Mouse (Mus musculus): ENCODE measurements around the gene Rxfp2. TPM values are rescaled to one million over a fixed set of nuclear protein-coding genes. Genes with fewer than 3 reads are reported as not detected.
A peak's percentile ranks its signal among the peaks of the same experiment; 100 is the strongest.

Gene Rxfp2
- polyA plus RNA-seq, 1 experiment from 2014 or later = 0.22 TPM

DNA sequence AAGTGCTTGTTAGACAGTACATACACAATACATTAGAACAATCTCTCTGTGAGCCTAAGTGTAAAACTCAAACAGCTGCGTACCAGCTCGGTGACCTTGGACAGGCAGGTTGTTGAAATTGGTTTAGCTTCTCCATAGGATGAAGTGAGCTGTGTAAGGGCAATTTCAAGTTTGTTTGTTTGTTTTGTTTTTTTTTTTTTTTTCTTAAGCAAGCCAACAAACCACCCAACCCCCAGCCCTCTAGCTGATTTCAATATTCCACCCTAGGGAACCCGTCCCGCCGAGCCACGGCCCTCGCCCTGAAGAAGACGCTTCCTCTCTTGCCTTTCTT, 99.6 kb downstream of the Rxfp2 start:
- peak overlapping the region; percentile 57; the same call in 1 of the 2 replicates for H3K9ac ChIP-seq
- peaks cover 5% of the 10 kb centered on the region; the same call in 1 of the 2 replicates for H3K27me3 ChIP-seq
- no peaks in the 10 kb centered on the region for H3K36me3 ChIP-seq (replicated peaks)
- WGBS = 23% methylated on average over 8 of the region's 8 CpGs
- H3K27ac ChIP-seq = 0 out of 2 replicates have a peak overlapping the region, but pooled peaks have one; percentile 36
- peak overlapping the region; percentile 67 for H3K4me2 ChIP-seq
- H3K4me3 ChIP-seq (replicated peaks) = peak overlapping the region; percentile 75
- peaks cover 15% of the 10 kb centered on the region for H3K4me1 ChIP-seq
- ATAC-seq (ENCODE audit: low FRiP score) = peak; percentile 3; the same call in 1 of the 2 replicates
- no peaks in the 10 kb centered on the region for H3K9me3 ChIP-seq

DNA sequence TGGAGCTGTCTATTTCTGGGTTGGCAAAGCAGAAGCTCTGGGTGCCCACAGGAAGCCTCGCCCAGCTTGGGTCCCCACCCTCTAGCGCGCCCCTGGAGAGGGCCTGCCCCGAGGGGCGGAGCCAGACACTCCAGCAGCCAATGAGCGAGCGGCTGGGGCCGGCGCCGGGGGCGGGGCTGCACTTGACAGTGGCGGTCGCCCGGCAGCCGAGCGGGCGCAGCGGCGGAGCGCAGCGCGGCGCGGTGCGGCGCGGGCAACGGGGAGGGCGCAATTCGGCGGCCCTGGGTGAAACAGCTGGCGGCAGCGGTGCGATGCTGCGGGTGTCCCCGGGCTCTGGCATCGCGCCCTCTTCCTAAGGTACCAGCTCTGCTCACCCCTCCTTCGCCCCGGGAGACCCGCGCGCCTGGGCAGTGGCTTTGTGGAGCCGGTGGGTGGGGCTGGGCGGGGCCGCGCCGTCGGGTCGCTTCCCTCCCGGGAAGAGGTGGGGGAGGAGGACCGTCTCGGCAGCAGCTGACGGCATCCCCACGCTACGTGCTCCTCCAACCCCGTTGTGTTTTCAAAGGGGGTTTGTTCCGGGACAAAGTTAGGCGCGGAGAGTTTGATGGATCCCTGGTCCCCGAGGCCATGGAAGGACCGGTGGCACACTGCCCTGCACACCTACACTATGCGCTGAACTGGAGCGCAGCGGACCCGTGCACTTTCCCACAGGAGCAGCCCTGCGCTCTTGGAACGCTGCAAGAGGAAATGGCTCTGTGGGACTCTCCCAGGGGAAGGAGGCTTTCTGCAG, 100.2 kb downstream of the Rxfp2 start, which contains the start of gene Fry:
TSS of gene Fry (plus strand) at position 191 of the 787 bp plus-strand sequence.
- peak within 1 kb of the TSS; percentile 67 for H3K4me2 ChIP-seq
- ATAC-seq (ENCODE audit: low FRiP score) = peak; percentile 100
- H3K27ac ChIP-seq = 0 out of 2 replicates have a peak within 1 kb of the TSS, but pooled peaks have one; percentile 36
- under 1% methylated on average over 60 of the region's 68 CpGs for WGBS
- H3K9me3 ChIP-seq = no peaks in the 10 kb centered on the region
- H3K4me1 ChIP-seq = peaks cover 15% of the 10 kb centered on the region
- peaks cover 5% of the 10 kb centered on the region; the same call in 1 of the 2 replicates for H3K27me3 ChIP-seq
- H3K9ac ChIP-seq = peak within 1 kb of the TSS; percentile 57
- peak within 1 kb of the TSS; percentile 75 for H3K4me3 ChIP-seq (replicated peaks)
- no peaks in the 10 kb centered on the region for H3K36me3 ChIP-seq (replicated peaks)

DNA sequence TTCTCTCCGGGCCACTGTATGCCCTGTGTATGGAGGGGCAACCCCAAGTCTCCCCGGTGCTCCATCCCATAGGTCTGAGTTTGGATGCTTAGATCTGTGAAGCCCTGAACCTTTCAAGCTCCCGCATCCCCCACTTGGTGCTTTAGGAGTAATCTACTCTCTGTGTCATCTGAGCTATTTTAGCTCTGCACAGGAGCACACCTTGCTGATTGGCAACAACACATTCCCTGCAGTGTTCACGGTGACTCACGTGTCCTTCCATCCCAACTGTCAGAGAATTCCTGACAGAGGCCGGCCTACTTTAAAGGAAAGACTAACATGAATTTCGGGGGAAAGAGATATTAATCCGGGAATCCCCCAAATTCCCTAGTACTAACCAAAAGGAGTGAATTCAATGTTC, 102.2 kb downstream of the Rxfp2 start:
- H3K27ac ChIP-seq = no peak overlapping the region
- peaks cover 8% of the 10 kb centered on the region for H3K4me1 ChIP-seq
- WGBS = 89% methylated on average over 8 of the region's 8 CpGs
- H3K9ac ChIP-seq = no peak overlapping the region
- H3K36me3 ChIP-seq (replicated peaks) = no peaks in the 10 kb centered on the region
- no peak overlapping the region for H3K4me2 ChIP-seq
- H3K9me3 ChIP-seq = no peaks in the 10 kb centered on the region
- no peak for ATAC-seq (ENCODE audit: low FRiP score)
- H3K27me3 ChIP-seq = peaks cover 5% of the 10 kb centered on the region; the same call in 1 of the 2 replicates
- no peak overlapping the region for H3K4me3 ChIP-seq (replicated peaks)

DNA sequence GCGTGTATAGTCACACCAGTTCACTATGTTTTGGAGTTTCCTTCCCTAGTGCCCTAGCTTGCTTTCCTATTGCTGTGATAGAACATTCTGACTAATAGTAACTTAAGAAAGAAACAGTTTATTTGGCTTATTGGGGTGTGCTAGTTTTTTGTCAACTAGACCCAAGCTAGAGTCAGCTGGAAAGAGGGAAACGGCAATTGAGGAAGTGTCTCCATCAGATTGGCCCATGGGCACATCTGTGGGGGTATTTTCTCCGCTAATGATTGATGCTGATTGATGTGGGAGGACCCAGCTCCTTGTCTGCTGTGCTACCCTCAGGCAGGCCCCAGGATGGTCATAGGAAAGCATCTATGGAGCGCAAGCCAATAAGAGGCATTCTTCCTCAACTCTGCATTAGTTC, 103.6 kb downstream of the Rxfp2 start:
- Histone ChIP-seq H3K4me2 (no peak overlapping the region), H3K36me3 (replicated peaks) (no peaks in the 10 kb centered on the region), H3K27ac (no peak overlapping the region), H3K27me3 (peaks cover 5% of the 10 kb centered on the region; the same call in 1 of the 2 replicates), H3K4me1 (peaks cover 4% of the 10 kb centered on the region; the same call in 1 of the 2 replicates), H3K9me3 (no peaks in the 10 kb centered on the region), H3K9ac (no peak overlapping the region), H3K4me3 (replicated peaks) (no peak overlapping the region)
- ATAC-seq (ENCODE audit: low FRiP score) = no peak
- 87% methylated on average over 4 of the region's 4 CpGs for whole genome bisulfite sequencing

DNA sequence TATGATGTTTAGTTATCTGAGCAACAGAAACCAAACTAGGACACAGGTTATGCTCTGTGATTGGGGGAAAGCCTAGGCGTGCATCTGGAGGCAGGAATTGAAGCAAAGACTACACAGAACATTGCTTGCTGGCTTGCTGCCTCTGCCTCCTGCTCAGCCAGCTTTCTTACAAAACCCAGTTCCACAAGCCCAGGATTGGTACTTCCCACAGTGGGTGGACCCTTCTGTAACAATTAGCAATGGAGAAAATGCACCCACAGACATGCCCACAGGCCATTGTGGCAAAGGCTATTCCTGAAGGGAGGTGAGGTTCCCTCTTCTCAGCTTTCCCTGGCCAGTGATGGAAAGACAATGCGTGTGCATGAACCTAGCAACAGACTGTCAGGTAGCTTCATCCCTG, 104.1 kb downstream of the Rxfp2 start:
- Histone ChIP-seq H3K4me3 (replicated peaks) (no peak overlapping the region), H3K36me3 (replicated peaks) (no peaks in the 10 kb centered on the region), H3K4me2 (no peak overlapping the region), H3K4me1 (peaks cover 4% of the 10 kb centered on the region; the same call in 1 of the 2 replicates), H3K9me3 (no peaks in the 10 kb centered on the region), H3K9ac (no peak overlapping the region), H3K27ac (no peak overlapping the region), H3K27me3 (peaks cover 5% of the 10 kb centered on the region; the same call in 1 of the 2 replicates)
- 85% methylated on average over 2 of the region's 2 CpGs for WGBS
- ATAC-seq (ENCODE audit: low FRiP score) = no peak

DNA sequence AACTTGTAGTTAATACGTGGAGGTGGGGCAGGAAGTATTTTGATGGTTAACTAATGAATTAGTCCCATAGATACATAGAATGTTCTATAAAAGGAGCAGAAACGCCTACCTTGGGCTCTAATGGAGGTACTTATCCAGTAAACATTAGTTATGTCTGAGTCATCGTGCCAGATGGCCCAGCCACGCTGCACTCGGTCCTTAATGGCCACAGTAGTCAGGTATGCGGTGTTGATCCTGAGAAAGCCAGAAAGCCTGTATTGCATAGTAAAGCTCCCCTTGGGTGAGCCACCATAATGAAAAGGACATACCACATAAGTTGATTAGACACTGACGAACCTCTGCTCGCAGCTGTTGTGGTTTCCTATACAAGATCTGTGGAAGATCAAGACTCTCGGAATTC, 107.4 kb downstream of the Rxfp2 start:
- Histone ChIP-seq H3K27ac (no peak overlapping the region), H3K4me1 (no peaks in the 10 kb centered on the region), H3K9ac (no peak overlapping the region), H3K36me3 (replicated peaks) (no peaks in the 10 kb centered on the region), H3K4me3 (replicated peaks) (no peak overlapping the region), H3K4me2 (no peak overlapping the region), H3K27me3 (no peaks in the 10 kb centered on the region), H3K9me3 (no peaks in the 10 kb centered on the region)
- ATAC-seq (ENCODE audit: low FRiP score) = no peak
- WGBS = 87% methylated on average over 9 of the region's 9 CpGs

DNA sequence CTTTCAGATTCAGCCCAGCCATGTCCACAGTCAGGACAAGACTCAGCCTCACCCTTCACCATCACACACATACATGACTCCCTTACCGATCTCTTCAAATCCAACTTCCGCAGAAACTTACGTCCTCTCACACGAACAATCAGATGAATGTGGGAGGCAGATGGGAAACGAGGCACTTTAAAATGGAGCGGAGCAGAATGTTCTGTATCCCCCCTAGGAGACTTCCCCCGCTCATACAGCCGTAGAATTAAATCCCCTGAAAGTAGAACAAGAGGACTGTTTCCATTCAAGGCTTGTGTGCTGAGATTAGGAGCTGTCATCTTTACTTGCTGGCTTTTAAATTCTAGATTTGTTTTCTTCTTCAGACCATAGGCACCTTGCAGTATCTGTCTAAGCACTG, 110.0 kb downstream of the Rxfp2 start:
- no peak overlapping the region for H3K9ac ChIP-seq
- H3K27me3 ChIP-seq = no peaks in the 10 kb centered on the region
- H3K4me1 ChIP-seq = no peaks in the 10 kb centered on the region
- no peaks in the 10 kb centered on the region for H3K9me3 ChIP-seq
- ATAC-seq (ENCODE audit: low FRiP score) = no peak
- no peak overlapping the region for H3K4me3 ChIP-seq (replicated peaks)
- no peak overlapping the region for H3K27ac ChIP-seq
- WGBS = 83% methylated on average over 8 of the region's 8 CpGs
- H3K36me3 ChIP-seq (replicated peaks) = no peaks in the 10 kb centered on the region
- H3K4me2 ChIP-seq = no peak overlapping the region

DNA sequence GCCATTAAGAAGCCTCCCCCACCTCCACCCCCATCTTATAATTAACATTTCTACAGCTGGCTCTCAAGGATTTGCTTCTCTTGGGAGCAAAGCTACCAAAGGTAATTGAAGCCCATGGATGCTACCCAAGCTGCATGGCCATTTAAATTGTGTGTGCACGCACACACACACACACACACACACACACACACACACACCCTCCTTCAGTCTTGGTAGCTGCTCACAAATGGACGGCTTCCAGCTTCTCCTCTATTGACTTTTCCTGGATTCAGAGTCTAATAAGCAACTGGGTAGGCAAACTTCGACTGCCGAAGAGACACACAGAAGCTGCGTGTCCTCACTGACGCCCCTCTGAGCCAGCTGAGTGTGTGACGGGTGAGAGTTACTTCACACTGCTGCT, 111.7 kb downstream of the Rxfp2 start:
- Histone ChIP-seq H3K4me2 (no peak overlapping the region), H3K9ac (no peak overlapping the region), H3K36me3 (replicated peaks) (no peaks in the 10 kb centered on the region), H3K27ac (no peak overlapping the region), H3K9me3 (no peaks in the 10 kb centered on the region), H3K27me3 (no peaks in the 10 kb centered on the region), H3K4me3 (replicated peaks) (no peak overlapping the region), H3K4me1 (no peaks in the 10 kb centered on the region)
- WGBS = 82% methylated on average over 7 of the region's 7 CpGs
- ATAC-seq (ENCODE audit: low FRiP score) = no peak

DNA sequence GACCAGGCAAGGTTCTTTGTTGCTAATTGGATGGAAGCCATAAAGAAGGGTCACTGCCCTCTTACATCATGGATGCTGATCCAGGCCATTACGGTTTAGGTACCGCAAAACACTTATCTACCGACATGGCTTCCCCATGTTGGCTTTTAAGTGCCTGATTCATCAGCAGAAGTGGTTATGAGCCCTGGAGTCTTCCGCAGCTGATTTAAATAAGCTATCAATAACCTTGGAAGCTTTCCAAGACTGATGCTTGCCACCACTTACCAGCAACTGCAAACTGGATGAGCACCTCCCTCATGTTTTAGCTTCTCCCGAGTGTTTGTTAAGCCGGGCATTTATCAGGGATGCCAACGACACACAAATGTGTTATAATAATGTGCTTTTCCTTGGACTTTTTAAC, 112.7 kb downstream of the Rxfp2 start:
- no peak overlapping the region for H3K4me3 ChIP-seq (replicated peaks)
- H3K27me3 ChIP-seq = no peaks in the 10 kb centered on the region
- 76% methylated on average over 7 of the region's 7 CpGs for WGBS
- no peak overlapping the region for H3K9ac ChIP-seq
- no peak for ATAC-seq (ENCODE audit: low FRiP score)
- H3K9me3 ChIP-seq = no peaks in the 10 kb centered on the region
- H3K36me3 ChIP-seq (replicated peaks) = no peaks in the 10 kb centered on the region
- no peaks in the 10 kb centered on the region for H3K4me1 ChIP-seq
- no peak overlapping the region for H3K27ac ChIP-seq
- no peak overlapping the region for H3K4me2 ChIP-seq

Other genes with a start within 250 kb of the Rxfp2 start
- gene Fry, start 100.0 kb downstream of the Rxfp2 start, polyA plus RNA-seq (2016; fragmentation: Nextera tagmentation; extraction: Ambion mirVana) = 15.2 and 18.2 TPM in 2 replicates